Mouse (Mus musculus) splenic B cell, adult 2 months (primary cell): ENCODE results near the gene Fxyd4.

ENCODE experiments used
- DNase-seq: peaks from one replicate; pipeline ENCODE4 v3.0.0-alpha.2; 2011; ENCODE audit warnings: low read depth, low spot score
- H3K27me3 ChIP-seq: 2 replicates; pipeline ENCODE4 v1.6.1; 2012; ENCODE audit warnings: mild to moderate bottlenecking, low read length, moderate library complexity, mixed read lengths; ENCODE audit not compliant: control insufficient read depth, poor library complexity, insufficient read depth, severe bottlenecking
- H3K36me3 ChIP-seq: 2 replicates; pipeline ENCODE4 v1.6.1; 2012; ENCODE audit warnings: mild to moderate bottlenecking, low read length, moderate library complexity, mixed read lengths; ENCODE audit not compliant: control insufficient read depth, poor library complexity, insufficient read depth, severe bottlenecking

Gene Fxyd4

GRCm38 (mm10) chr6:117937222-117937932 is at the start of gene Fxyd4:
TSS of gene Fxyd4 (minus strand) at chr6:117937692.
- no peaks in the 10 kb centered on the region for H3K36me3 ChIP-seq
- no peak for DNase-seq
- H3K27me3 ChIP-seq: no peaks in the 10 kb centered on the region

DNA sequence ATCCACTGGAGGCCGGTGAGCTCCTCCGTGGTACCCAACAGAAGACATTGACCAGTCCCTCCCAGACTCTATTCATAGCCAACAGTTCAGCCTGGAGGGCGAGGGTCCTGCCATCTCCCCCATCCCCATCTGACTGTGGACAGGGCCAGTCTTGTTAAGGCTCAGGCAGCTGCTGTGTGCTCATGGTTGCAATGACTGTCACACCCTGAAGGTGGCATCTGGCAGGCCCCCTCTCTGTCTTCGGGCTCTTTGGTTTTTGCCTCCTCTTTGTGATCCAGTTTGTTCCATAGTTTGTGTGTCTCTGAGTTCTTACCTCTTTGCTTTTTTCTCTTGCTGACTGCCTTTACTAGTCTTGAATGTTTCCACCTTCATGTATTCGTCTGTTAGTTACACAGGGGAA is 49.7 kb upstream of the Fxyd4 start:
- DNase-seq: no peak
- no peaks in the 10 kb centered on the region for H3K36me3 ChIP-seq
- no peaks in the 10 kb centered on the region for H3K27me3 ChIP-seq

- Histone ChIP-seq H3K27me3 (no peaks in the 10 kb centered on the region), H3K36me3 (no peaks in the 10 kb centered on the region)
- DNase-seq: peak; percentile 23
Measured at GRCm38 (mm10) chr6:117966729-117967128, 29.2 kb upstream of the Fxyd4 start.

DNA sequence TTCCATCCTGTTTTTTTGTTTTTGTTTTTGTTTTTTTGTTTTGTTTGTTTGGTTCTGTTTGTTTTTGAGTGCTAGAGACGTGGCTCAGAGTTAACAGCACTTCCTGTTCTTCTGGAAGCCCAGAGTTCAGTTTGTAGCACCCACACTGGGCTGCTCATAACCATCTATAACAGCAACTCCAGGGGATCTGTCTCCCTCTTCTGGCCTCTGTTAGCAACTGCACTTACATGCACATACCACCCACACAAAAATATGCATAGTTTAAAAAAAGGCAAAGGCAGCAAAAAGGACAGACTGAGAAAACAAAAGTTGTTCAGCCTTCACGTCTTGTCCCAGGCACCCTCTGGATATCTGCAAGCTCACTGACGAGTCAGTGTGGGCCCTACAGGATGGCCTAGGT is 25.7 kb upstream of the Fxyd4 start:
- H3K36me3 ChIP-seq: no peaks in the 10 kb centered on the region
- H3K27me3 ChIP-seq: no peaks in the 10 kb centered on the region
- DNase-seq: peak; percentile 10

GRCm38 (mm10) chr6:117956851-117957501 is 19.5 kb upstream of the Fxyd4 start:
- Histone ChIP-seq H3K36me3 (no peaks in the 10 kb centered on the region), H3K27me3 (no peaks in the 10 kb centered on the region)
- DNase-seq: no peak

- Histone ChIP-seq H3K27me3 (no peaks in the 10 kb centered on the region), H3K36me3 (no peaks in the 10 kb centered on the region)
- no peak for DNase-seq
Measured at GRCm38 (mm10) chr6:117956161-117956560, 18.7 kb upstream of the Fxyd4 start.

- H3K36me3 ChIP-seq: no peaks in the 10 kb centered on the region
- H3K27me3 ChIP-seq: no peaks in the 10 kb centered on the region
- peak; percentile 24 for DNase-seq
Measured at GRCm38 (mm10) chr6:117952330-117952729, 14.8 kb upstream of the Fxyd4 start.

DNA sequence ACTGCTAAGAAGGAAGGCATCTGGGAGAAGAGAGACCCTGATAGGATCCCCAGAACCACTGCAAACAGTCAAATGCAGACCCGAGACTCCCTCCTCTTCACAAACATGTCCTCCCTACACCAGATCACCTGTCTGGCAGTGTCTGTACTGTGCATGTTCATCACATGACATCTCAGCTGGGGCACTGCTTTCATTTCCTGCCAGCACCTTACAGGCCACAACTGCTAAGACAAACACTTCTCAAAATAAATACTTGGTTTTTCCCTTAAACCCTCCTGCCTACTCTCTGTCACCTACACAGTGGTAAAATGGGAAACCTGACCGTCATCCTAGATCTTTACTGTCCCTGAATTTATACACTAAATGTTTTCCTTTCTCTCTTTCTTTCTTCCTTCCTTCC is 6.4 kb upstream of the Fxyd4 start:
- H3K36me3 ChIP-seq: no peaks in the 10 kb centered on the region
- peak; percentile 48 for DNase-seq

DNA sequence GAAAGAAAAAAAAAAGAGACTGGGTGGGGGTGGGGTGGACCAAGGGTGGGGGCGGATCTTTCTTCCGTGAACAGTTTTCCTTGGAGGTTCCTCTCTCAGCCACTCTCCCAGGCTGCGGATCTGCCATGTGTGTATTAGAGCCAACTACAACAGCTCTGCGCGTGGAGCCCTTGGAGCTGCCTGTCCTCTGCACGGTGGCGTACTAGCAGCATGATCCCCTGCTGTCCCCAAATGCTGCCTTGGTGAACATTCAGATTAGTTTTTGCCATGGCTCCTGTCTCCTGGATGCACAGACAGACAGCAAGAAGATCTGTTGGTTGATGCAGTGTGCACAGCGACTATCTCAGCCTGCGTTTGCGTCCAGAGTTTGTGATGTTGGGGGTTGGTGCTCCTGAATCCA is 5.3 kb upstream of the Fxyd4 start:
- Histone ChIP-seq H3K36me3 (no peaks in the 10 kb centered on the region), H3K27me3 (no peaks in the 10 kb centered on the region)
- DNase-seq: no peak

More for the DNA sequence above, 6.4 kb upstream of the Fxyd4 start:
- H3K27me3 ChIP-seq: no peaks in the 10 kb centered on the region

DNA sequence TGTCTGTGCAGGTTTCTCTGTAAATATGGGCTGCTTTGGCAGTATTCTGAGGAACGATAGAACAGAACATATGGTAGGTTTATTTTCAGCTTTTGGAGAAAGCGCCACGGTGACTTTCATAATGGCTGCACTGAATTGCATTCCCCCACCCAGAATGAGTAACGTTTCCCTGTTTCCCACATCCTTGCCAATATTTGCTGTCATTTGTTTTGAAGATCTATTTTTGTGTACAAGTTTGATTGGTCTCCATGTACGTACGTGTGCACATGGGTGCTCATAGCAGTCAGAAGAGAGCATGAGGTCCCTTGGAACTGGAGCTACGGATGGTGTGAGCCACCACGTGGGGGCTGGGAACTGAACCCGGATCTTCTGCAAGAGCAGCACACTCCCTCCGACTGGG is 1.5 kb upstream of the Fxyd4 start:
- H3K27me3 ChIP-seq: no peaks in the 10 kb centered on the region
- no peaks in the 10 kb centered on the region for H3K36me3 ChIP-seq
- DNase-seq: no peak

GRCm38 (mm10) chr6:117935681-117936612 is 1.5 kb downstream of the Fxyd4 start:
- H3K36me3 ChIP-seq: no peaks in the 10 kb centered on the region
- no peak for DNase-seq
- no peaks in the 10 kb centered on the region for H3K27me3 ChIP-seq

DNA sequence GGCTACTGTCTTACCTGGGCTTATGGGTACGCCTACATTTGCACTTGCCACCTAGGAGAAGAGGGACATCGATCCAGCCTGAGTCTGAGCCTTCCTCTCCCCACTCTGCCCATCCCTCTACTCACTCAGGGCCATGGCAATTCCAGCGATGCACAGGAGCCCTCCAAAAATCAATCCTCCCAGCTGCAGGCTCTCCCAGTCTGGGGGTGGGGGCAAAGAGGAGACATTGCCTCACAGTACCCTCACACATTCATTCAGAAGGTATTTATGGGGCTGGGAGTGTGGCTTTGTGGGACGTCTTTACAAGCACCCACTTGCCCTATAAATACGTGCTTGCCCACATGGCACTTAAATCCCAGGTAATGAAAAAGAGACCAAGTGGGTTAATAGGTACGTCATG is 3.2 kb downstream of the Fxyd4 start:
- H3K36me3 ChIP-seq: peaks cover 1% of the 10 kb centered on the region; the same call in 1 of the 2 replicates
- DNase-seq: no peak
- H3K27me3 ChIP-seq: no peaks in the 10 kb centered on the region

- DNase-seq: peak; percentile 52
- H3K27me3 ChIP-seq: no peaks in the 10 kb centered on the region
- peaks cover 5% of the 10 kb centered on the region; the same call in 1 of the 2 replicates for H3K36me3 ChIP-seq
Measured at GRCm38 (mm10) chr6:117932325-117933051, 5.0 kb downstream of the Fxyd4 start.

DNA sequence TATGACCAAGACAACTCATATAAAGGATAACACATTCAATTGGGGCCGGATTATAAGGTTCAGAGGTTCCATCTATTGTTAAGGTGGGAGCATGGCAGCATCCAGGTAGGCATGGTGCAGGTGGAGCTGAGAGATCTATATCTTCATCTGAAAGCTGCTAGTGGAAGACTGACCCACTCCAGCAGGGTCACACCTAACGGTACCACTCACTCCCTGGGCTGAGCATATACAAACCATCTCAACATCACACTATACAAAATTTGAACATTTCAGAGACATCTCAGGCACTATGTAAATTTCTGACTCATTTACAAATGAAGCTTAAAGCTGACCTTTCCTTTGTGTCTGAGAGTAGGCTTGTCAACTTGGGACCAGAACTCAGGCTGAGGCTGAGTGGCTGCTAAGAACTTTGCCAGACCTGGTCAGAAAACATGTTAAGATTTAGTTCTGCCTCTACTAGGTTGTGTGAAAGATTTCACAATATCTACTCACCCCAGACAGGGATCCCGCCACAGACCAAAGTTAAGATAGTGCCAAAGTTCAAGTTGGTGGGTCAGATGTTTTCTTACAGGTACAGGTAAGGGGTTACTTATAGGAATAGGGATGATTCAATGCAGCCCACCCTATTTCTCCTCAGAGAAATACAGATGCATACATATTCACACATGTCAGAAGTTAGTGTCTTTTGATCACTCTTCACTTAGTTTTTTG is 7.4 kb downstream of the Fxyd4 start:
- H3K36me3 ChIP-seq: peaks cover 5% of the 10 kb centered on the region; the same call in 1 of the 2 replicates
- H3K27me3 ChIP-seq: no peaks in the 10 kb centered on the region
- DNase-seq: no peak
